Mouse (Mus musculus): Measurements from ENCODE around the gene Meis2. TPM values are rescaled to one million over a fixed set of nuclear protein-coding genes. Genes with fewer than 3 reads are reported as not detected.

Gene Meis2
- total and polyA plus RNA-seq, 2 experiments from 2014 or later, result 105 to 132 TPM

GRCm38 (mm10) chr2:115901007-115901406, 164.6 kb downstream of the Meis2 start:
- 95% methylated on average over 6 of the region's 6 CpGs for WGBS
- DNase-seq (ENCODE audit: low spot score) (no peak), ATAC-seq (no peak)
- Histone ChIP-seq H3K4me1 (ENCODE audit: insufficient read depth, low read length) (peaks cover 5% of the 10 kb centered on the region; the same call in 1 of the 2 replicates), H3K4me3 (ENCODE audit: low read length) (no peak overlapping the region), H3K9me3 (ENCODE audit: low read length) (no peaks in the 10 kb centered on the region), H3K36me3 (ENCODE audit: insufficient read depth, low read length) (no peaks in the 10 kb centered on the region), H3K27ac (no peak overlapping the region), H3K27me3 (ENCODE audit: insufficient read depth, low read length) (no peaks in the 10 kb centered on the region), H3K9ac (replicated peaks; ENCODE audit: low read length) (no peak overlapping the region), H3K4me2 (ENCODE audit: low read depth, low read length) (no peak overlapping the region)
- no peak for TF ChIP-seq CTCF (IDR thresholded peaks at IDR 0.05; ENCODE audit: low read depth)

GRCm38 (mm10) chr2:115897559-115897958, 168.1 kb downstream of the Meis2 start:
- Histone ChIP-seq H3K4me3 (ENCODE audit: low read length) (no peak overlapping the region), H3K36me3 (ENCODE audit: insufficient read depth, low read length) (no peaks in the 10 kb centered on the region), H3K4me1 (ENCODE audit: insufficient read depth, low read length) (peaks cover 15% of the 10 kb centered on the region; the same call in 1 of the 2 replicates), H3K4me2 (ENCODE audit: low read depth, low read length) (no peak overlapping the region), H3K9ac (replicated peaks; ENCODE audit: low read length) (no peak overlapping the region), H3K9me3 (ENCODE audit: low read length) (no peaks in the 10 kb centered on the region), H3K27ac (no peak overlapping the region; the same call in 1 of the 2 replicates), H3K27me3 (ENCODE audit: insufficient read depth, low read length) (no peaks in the 10 kb centered on the region)
- peak; percentile 68 for DNase-seq (ENCODE audit: low spot score)
- 0 out of 2 replicates have a peak, but pooled peaks have one; percentile 25 for ATAC-seq
- 19% methylated on average over 5 of the region's 5 CpGs for WGBS
- TF ChIP-seq CTCF (IDR thresholded peaks at IDR 0.05; ENCODE audit: low read depth), result no peak

DNA sequence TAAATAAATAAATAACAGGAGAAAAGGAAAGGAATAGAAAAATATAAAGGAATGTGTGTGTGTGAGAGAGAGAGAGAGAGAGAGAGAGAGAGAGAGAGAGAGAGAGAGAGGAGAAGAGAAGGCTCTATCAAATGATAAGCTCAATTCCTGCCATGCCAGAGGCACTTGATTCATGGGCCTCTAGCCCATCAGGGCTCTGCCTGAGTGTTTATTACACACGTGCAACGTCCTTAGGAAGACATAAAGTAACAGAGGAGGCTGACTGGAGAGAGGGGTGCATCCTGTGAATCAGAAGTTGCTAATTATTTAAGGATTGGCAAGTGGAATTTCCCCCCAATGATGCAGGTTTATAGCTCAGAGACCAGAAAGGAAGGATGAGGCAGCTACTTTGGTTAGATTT, 168.6 kb downstream of the Meis2 start:
- Histone ChIP-seq H3K27me3 (ENCODE audit: insufficient read depth, low read length) (no peaks in the 10 kb centered on the region), H3K4me2 (ENCODE audit: low read depth, low read length) (no peak overlapping the region), H3K9me3 (ENCODE audit: low read length) (no peaks in the 10 kb centered on the region), H3K36me3 (ENCODE audit: insufficient read depth, low read length) (no peaks in the 10 kb centered on the region), H3K9ac (replicated peaks; ENCODE audit: low read length) (no peak overlapping the region), H3K4me3 (ENCODE audit: low read length) (no peak overlapping the region), H3K4me1 (ENCODE audit: insufficient read depth, low read length) (peaks cover 15% of the 10 kb centered on the region; the same call in 1 of the 2 replicates), H3K27ac (no peak overlapping the region)
- 31% methylated on average over 2 of the region's 2 CpGs for WGBS
- DNase-seq (ENCODE audit: low spot score), result no peak
- no peak for ATAC-seq
- TF ChIP-seq CTCF (IDR thresholded peaks at IDR 0.05; ENCODE audit: low read depth), result no peak

- Histone ChIP-seq H3K4me3 (ENCODE audit: low read length) (no peak overlapping the region), H3K4me1 (ENCODE audit: insufficient read depth, low read length) (peaks cover 15% of the 10 kb centered on the region; the same call in 1 of the 2 replicates), H3K36me3 (ENCODE audit: insufficient read depth, low read length) (no peaks in the 10 kb centered on the region), H3K9me3 (ENCODE audit: low read length) (no peaks in the 10 kb centered on the region), H3K4me2 (ENCODE audit: low read depth, low read length) (peak overlapping the region; percentile 30; the same call in 1 of the 2 replicates), H3K9ac (replicated peaks; ENCODE audit: low read length) (no peak overlapping the region), H3K27ac (no peak overlapping the region), H3K27me3 (ENCODE audit: insufficient read depth, low read length) (no peaks in the 10 kb centered on the region)
- WGBS, result 40% methylated on average over 3 of the region's 3 CpGs
- peak; percentile 60 for ATAC-seq
- no peak for TF ChIP-seq CTCF (IDR thresholded peaks at IDR 0.05; ENCODE audit: low read depth)
- DNase-seq (ENCODE audit: low spot score), result peak; percentile 80
Measured at GRCm38 (mm10) chr2:115895717-115896116, 169.9 kb downstream of the Meis2 start.

- no peaks in the 10 kb centered on the region for H3K36me3 ChIP-seq (ENCODE audit: insufficient read depth, low read length)
- no peak overlapping the region for H3K4me3 ChIP-seq (ENCODE audit: low read length)
- no peak overlapping the region for H3K9ac ChIP-seq (replicated peaks; ENCODE audit: low read length)
- no peaks in the 10 kb centered on the region for H3K9me3 ChIP-seq (ENCODE audit: low read length)
- peak overlapping the region; percentile 30; the same call in 1 of the 2 replicates for H3K4me2 ChIP-seq (ENCODE audit: low read depth, low read length)
- ATAC-seq, result peak; percentile 38; the same call in 1 of the 2 replicates
- no peak for DNase-seq (ENCODE audit: low spot score)
- TF ChIP-seq CTCF (IDR thresholded peaks at IDR 0.05; ENCODE audit: low read depth), result no peak
- H3K27me3 ChIP-seq (ENCODE audit: insufficient read depth, low read length), result no peaks in the 10 kb centered on the region
- H3K27ac ChIP-seq, result no peak overlapping the region
- H3K4me1 ChIP-seq (ENCODE audit: insufficient read depth, low read length), result peaks cover 15% of the 10 kb centered on the region; the same call in 1 of the 2 replicates
- WGBS, result 22% methylated on average over 2 of the region's 2 CpGs
Measured at GRCm38 (mm10) chr2:115895256-115895655, 170.4 kb downstream of the Meis2 start.

DNA sequence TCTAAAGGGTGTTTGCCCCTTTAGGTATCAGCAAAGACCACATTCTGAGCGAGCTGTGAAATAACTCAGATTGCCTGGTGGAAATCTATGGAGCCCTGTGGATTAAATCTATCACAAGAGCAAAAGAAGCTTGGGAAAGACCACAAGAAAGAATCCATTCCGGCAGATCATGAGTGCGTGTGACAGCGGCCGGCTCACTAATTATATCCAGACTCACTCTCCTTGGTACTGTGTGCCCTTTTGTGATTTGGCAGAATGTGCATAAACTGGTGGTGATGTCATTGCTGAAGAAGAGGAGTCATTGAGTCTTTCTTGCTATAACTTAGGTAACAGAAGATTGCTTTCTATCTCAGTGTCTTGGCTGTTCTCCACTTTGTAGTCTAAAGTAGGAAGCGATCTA, 172.5 kb downstream of the Meis2 start:
- DNase-seq (ENCODE audit: low spot score) (no peak), ATAC-seq (no peak)
- no peaks in the 10 kb centered on the region for H3K27me3 ChIP-seq (ENCODE audit: insufficient read depth, low read length)
- no peak overlapping the region for H3K4me2 ChIP-seq (ENCODE audit: low read depth, low read length)
- no peaks in the 10 kb centered on the region for H3K36me3 ChIP-seq (ENCODE audit: insufficient read depth, low read length)
- H3K4me3 ChIP-seq (ENCODE audit: low read length), result no peak overlapping the region
- no peak for TF ChIP-seq CTCF (IDR thresholded peaks at IDR 0.05; ENCODE audit: low read depth)
- H3K27ac ChIP-seq, result no peak overlapping the region
- no peak overlapping the region for H3K9ac ChIP-seq (replicated peaks; ENCODE audit: low read length)
- 74% methylated on average over 6 of the region's 6 CpGs for WGBS
- no peaks in the 10 kb centered on the region for H3K9me3 ChIP-seq (ENCODE audit: low read length)
- peaks cover 12% of the 10 kb centered on the region; the same call in 1 of the 2 replicates for H3K4me1 ChIP-seq (ENCODE audit: insufficient read depth, low read length)

DNA sequence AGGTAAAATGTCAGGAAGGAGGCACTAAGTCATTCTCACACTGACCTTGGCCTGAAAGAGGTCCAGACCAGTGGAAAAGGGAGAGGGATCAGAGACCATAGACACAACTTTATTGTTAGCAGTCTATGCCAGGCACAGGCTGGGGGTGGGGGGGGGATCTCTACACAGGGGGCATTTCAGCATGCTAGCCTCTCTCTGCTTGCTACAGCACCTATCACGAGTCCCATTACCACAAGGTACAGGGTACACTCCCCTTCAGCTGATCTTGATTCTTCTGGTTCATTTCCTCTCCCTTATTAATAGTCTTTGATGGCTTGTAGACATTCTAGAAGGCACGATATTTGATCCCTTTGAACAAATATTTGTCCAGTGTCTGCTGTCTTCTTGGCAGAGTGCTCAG, 174.9 kb downstream of the Meis2 start:
- WGBS, result 53% methylated on average over 2 of the region's 2 CpGs
- no peak for TF ChIP-seq CTCF (IDR thresholded peaks at IDR 0.05; ENCODE audit: low read depth)
- Histone ChIP-seq H3K4me1 (ENCODE audit: insufficient read depth, low read length) (peaks cover 7% of the 10 kb centered on the region; the same call in 1 of the 2 replicates), H3K27me3 (ENCODE audit: insufficient read depth, low read length) (no peaks in the 10 kb centered on the region), H3K9me3 (ENCODE audit: low read length) (no peaks in the 10 kb centered on the region), H3K27ac (no peak overlapping the region), H3K9ac (replicated peaks; ENCODE audit: low read length) (no peak overlapping the region), H3K36me3 (ENCODE audit: insufficient read depth, low read length) (no peaks in the 10 kb centered on the region), H3K4me3 (ENCODE audit: low read length) (no peak overlapping the region), H3K4me2 (ENCODE audit: low read depth, low read length) (no peak overlapping the region)
- no peak for DNase-seq (ENCODE audit: low spot score)
- ATAC-seq, result no peak
